Mouse (Mus musculus) monocyte, adult 2 months (primary cell): Measurements from ENCODE around the gene Tspear.
"Not testable (repeated sequence)": the region's sequence is repeated elsewhere in the genome, so short reads cannot be mapped to it uniquely, and the experiment has no call there.

Experiments used
- DNase-seq, 2 experiments: peaks; one replicate each; pipeline ENCODE4 v3.0.0; 2022; ENCODE audit warnings: low spot score in 2 of 2, low read depth in 1 of 2

The Tspear gene

DNA sequence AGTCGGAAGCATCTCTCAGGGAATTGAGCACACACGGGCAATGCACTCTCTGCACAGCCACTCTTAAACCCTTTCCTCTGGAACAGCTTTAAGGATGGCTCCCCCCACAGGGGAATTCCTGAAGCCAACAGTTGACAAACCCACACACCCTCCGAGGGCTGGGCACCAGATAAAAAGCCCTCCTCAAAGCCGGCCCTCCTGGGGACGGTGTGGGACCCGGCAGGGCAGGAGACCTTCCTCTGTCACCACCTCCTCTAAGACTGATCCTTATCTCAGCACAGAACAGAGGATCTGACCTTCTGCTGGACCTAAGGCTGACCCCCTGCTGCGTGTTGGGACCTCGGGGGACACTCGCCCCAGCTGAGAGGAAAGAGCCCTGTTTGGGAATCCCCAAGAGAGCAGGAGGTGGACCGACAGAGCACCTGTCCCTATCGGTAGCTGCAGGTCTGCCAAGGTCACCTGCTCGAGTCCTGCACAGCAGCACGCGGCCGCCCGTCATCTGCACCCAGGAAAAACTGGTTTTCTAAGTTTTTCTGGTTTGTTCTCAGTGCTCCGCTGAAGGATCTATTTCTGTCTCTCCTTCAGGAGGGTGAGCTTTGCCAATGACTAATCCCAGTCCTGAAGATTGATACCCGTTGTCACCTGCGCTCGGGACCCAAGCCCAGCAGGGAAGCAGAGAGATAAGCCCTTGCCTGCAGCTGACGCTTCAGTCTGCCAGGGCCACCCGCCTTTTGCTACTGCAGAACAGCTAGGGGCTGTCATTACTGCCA, at the start of gene Tspear:
TSS of gene Tspear (plus strand) at position 675 of the 770 bp plus-strand sequence.
- no peak for DNase-seq

GRCm38 (mm10) chr10:77638956-77639355, 47.4 kb upstream of the Tspear start:
- no peak for DNase-seq

- DNase-seq, result no peak
Measured at GRCm38 (mm10) chr10:77643160-77643559, 43.2 kb upstream of the Tspear start.

- no peak for DNase-seq
Measured at GRCm38 (mm10) chr10:77645571-77645970, 40.8 kb upstream of the Tspear start.

DNA sequence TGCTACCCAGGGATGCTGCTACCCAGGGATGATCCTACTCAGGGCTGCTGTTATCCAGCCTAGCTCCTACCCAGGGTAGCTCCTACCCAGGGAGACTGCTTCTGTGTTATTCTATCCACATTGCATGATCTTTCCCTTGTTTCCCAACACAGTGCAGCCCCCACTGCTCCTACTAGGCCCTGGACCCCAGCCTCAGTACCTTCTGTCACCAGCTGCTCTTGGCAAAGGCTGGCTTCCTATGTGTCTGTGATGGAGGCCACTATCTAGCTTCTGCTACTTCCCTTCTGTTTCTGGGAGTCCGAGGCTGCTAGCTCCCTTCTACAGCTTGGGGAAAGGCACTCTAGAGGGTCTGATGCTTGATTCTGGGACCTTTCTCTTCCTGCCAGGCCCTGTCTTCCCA, 38.9 kb upstream of the Tspear start:
- DNase-seq, result no peak

- no peak for DNase-seq
Measured at GRCm38 (mm10) chr10:77647901-77648300, 38.5 kb upstream of the Tspear start.

GRCm38 (mm10) chr10:77652046-77652445, 34.3 kb upstream of the Tspear start:
- DNase-seq, result no peak

GRCm38 (mm10) chr10:77658286-77658994, 27.9 kb upstream of the Tspear start:
- no peak for DNase-seq

DNA sequence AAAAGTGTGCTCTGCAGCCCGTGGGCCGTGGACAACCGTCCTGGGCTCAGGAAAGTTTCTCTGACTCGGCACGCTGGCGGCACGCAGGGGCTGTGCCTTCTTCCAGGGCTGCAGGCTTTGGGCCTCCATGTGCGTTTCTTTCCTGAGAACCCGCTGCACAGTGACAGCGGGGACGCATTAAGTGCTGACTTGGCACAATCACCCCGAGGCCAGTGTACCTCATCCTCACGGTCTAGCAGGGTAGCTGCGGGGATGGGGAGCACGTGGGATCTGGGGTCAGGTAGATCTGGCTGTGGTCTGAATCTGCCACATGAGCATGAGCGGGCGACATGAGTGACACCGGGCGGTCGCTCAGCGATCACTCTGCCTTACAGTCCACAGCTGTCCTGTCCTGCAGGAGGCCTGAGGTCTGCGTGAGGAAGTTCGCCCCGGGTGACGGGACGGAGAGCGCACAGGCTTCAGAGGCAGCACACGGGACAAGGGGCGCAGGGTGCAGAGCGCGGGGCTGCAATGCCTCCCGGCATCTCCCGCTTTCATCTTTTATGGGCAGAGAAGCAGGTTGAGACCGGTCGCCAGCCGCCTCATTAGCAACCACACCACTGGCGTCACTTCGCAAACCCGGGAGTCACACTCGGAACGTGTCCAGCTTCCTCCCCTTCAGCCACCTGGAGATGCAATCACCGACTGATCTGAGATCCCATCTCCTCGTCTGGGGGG, 22.3 kb upstream of the Tspear start:
- no peak for DNase-seq

GRCm38 (mm10) chr10:77666342-77666741, 20.0 kb upstream of the Tspear start:
- no peak for DNase-seq

GRCm38 (mm10) chr10:77667402-77667801, 19.0 kb upstream of the Tspear start:
- DNase-seq, result no peak

GRCm38 (mm10) chr10:77670710-77671109, 15.7 kb upstream of the Tspear start:
- DNase-seq, result no peak

GRCm38 (mm10) chr10:77671519-77671918, 14.8 kb upstream of the Tspear start:
- no peak for DNase-seq

GRCm38 (mm10) chr10:77673765-77674164, 12.6 kb upstream of the Tspear start:
- no peak for DNase-seq

DNA sequence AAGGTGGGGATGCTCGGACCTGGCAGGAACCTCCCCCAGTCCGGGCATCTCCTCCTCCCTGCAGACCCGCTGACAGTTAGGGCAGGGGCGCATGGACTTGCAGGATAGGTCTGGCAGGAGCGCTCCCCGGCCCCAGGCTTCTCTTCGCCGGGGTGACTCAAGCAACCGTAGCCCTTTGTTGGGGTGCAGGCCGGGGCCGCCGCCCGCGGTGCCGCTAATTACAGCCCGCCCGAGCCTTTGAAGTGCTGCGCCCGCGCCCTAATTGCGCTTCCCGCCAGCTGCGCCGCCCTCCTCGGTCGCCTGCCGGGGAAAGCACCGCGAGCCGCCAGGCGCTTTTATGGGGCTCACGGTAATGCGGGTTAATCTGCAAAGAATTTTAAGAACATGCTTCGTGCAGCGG, 8.8 kb upstream of the Tspear start:
- DNase-seq, result no peak

- no peak for DNase-seq
Measured at GRCm38 (mm10) chr10:77682994-77683393, 3.4 kb upstream of the Tspear start.

- DNase-seq, result no peak
Measured at GRCm38 (mm10) chr10:77684181-77684580, 2.2 kb upstream of the Tspear start.

- DNase-seq, result no peak
Measured at GRCm38 (mm10) chr10:77687021-77687420, 652 bp downstream of the Tspear start.

- not testable (repeated sequence) for DNase-seq
Measured at GRCm38 (mm10) chr10:77690356-77690807, 4.0 kb downstream of the Tspear start, which contains the start of gene Gm19402. Gene Gm19402, minus strand, starts transcription at chr10:77690757.

GRCm38 (mm10) chr10:77697133-77697532, 10.8 kb downstream of the Tspear start, which contains the start of gene Gm9508:
Gene Gm9508, minus strand, starts transcription at chr10:77697233.
- DNase-seq, result no peak

DNA sequence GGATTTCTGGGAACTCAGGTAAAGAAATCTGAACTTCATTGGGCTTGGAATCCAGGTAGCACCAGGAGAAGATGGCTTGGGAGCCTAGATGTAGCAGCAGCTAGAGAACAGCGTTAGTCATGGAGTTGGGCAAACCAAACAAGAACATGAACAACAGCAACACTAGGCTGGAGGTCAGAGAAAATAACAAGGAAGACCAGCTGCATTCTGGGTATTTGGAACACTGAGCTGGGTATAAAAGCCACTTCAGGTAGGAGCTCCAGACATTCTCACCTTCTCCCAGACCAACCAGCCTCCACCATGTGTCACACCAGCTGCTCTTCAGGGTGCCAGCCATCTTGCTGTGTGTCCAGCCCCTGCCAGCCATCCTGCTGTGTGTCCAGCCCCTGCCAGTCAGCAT, 20.0 kb downstream of the Tspear start, which contains the start of gene Gm10272:
TSS of gene Gm10272 (plus strand) at position 301 of the 400 bp plus-strand sequence.
- no peak for DNase-seq
